Mouse (Mus musculus): ENCODE results near the gene Ppp2r5c.

Ppp2r5c gene

GRCm38 (mm10) chr12:110489946-110490701 lies 43.2 kb downstream of the Ppp2r5c start:
- DNase-seq (ENCODE audit: low read depth), result no peak

GRCm38 (mm10) chr12:110492436-110492835 lies 45.5 kb downstream of the Ppp2r5c start:
- DNase-seq (ENCODE audit: low read depth), result no peak

GRCm38 (mm10) chr12:110493597-110494369 lies 46.9 kb downstream of the Ppp2r5c start:
- DNase-seq (ENCODE audit: low read depth), result no peak

- DNase-seq (ENCODE audit: low read depth), result no peak
These were observed 47.9 kb downstream of the Ppp2r5c start for GRCm38 (mm10) chr12:110494846-110495245.

GRCm38 (mm10) chr12:110495260-110495659 lies 48.3 kb downstream of the Ppp2r5c start:
- no peak for DNase-seq (ENCODE audit: low read depth)

- DNase-seq (ENCODE audit: low read depth), result no peak
These were observed 49.1 kb downstream of the Ppp2r5c start for GRCm38 (mm10) chr12:110496016-110496415.

GRCm38 (mm10) chr12:110497013-110497412 lies 50.1 kb downstream of the Ppp2r5c start:
- no peak for DNase-seq (ENCODE audit: low read depth)

- no peak for DNase-seq (ENCODE audit: low read depth)
These were observed 50.6 kb downstream of the Ppp2r5c start for GRCm38 (mm10) chr12:110497485-110497884.

- DNase-seq (ENCODE audit: low read depth), result no peak
These were observed 51.6 kb downstream of the Ppp2r5c start for GRCm38 (mm10) chr12:110498283-110499224.

GRCm38 (mm10) chr12:110499225-110499992 lies 52.5 kb downstream of the Ppp2r5c start:
- no peak for DNase-seq (ENCODE audit: low read depth)

GRCm38 (mm10) chr12:110500095-110500494 lies 53.2 kb downstream of the Ppp2r5c start:
- DNase-seq (ENCODE audit: low read depth), result no peak

- DNase-seq (ENCODE audit: low read depth), result peak; percentile 49
These were observed 56.7 kb downstream of the Ppp2r5c start for GRCm38 (mm10) chr12:110503406-110504144.

GRCm38 (mm10) chr12:110504145-110504490 lies 57.2 kb downstream of the Ppp2r5c start:
- no peak for DNase-seq (ENCODE audit: low read depth)

- no peak for DNase-seq (ENCODE audit: low read depth)
These were observed 57.9 kb downstream of the Ppp2r5c start for GRCm38 (mm10) chr12:110504793-110505192.

- no peak for DNase-seq (ENCODE audit: low read depth)
These were observed 59.1 kb downstream of the Ppp2r5c start for GRCm38 (mm10) chr12:110506046-110506445.

- no peak for DNase-seq (ENCODE audit: low read depth)
These were observed 60.9 kb downstream of the Ppp2r5c start for GRCm38 (mm10) chr12:110507714-110508297.

- no peak for DNase-seq (ENCODE audit: low read depth)
These were observed 61.8 kb downstream of the Ppp2r5c start for GRCm38 (mm10) chr12:110508680-110509079.

- DNase-seq (ENCODE audit: low read depth), result no peak
These were observed 63.4 kb downstream of the Ppp2r5c start for GRCm38 (mm10) chr12:110510171-110510871.

- DNase-seq (ENCODE audit: low read depth), result no peak
These were observed 64.3 kb downstream of the Ppp2r5c start for GRCm38 (mm10) chr12:110511201-110511600.

Measured in c-Kit-positive CD71-negative TER-119-negative erythroid progenitor cells, embryonic 14.5 days (primary cell).